ENCODE assay signal across 8 mouse cellular contexts in genomic region chr12:84222405-84222961, GRCm38 (mm10). TPM values are rescaled to one million over a fixed set of nuclear protein-coding genes. Genes with fewer than 3 reads are reported as not detected.
DNase-seq lines count a peak whose midpoint lies in the region; ATAC-seq and TF ChIP-seq lines count a peak whose summit lies in the region.

No protein-coding gene starts in this region.

- H3K27me3 ChIP-seq in limb, embryonic 14.5 days (ENCODE audit: control insufficient read depth, insufficient read depth, low read length): no peaks in the 10 kb centered on the region
- H3K27me3 ChIP-seq in midbrain, embryonic 13.5 days: peaks cover 10% of the 10 kb centered on the region; the same call in 1 of the 2 replicates
- H3K27me3 ChIP-seq in stomach, embryonic 14.5 days (ENCODE audit: control insufficient read depth, insufficient read depth, low read length): no peaks in the 10 kb centered on the region

- H3K9ac ChIP-seq in limb, embryonic 14.5 days (ENCODE audit: low read depth, low read length, severe bottlenecking): no peak overlapping the region
- peak overlapping the region; percentile 49; the same call in 1 of the 2 replicates for H3K9ac ChIP-seq in midbrain, embryonic 13.5 days (replicated peaks)
- no peak overlapping the region; the same call in 1 of the 2 replicates for H3K9ac ChIP-seq in stomach, embryonic 14.5 days (replicated peaks; ENCODE audit: low read depth, low read length)

- TF ChIP-seq CTCF in cortical plate, adult 2 months (IDR thresholded peaks at IDR 0.05; ENCODE audit: extremely low read depth, insufficient read depth, low read length): no peak

- TF ChIP-seq POLR2A in cortical plate, adult 2 months (IDR thresholded peaks at IDR 0.05; ENCODE audit: extremely low read depth, insufficient read depth, low read length): no peak
- no peak for TF ChIP-seq POLR2A in limb, embryonic 14.5 days (IDR thresholded peaks at IDR 0.05; ENCODE audit: borderline replicate concordance, extremely low read depth, insufficient read depth, insufficient read length)

- H3K4me3 ChIP-seq in cortical plate, adult 2 months (ENCODE audit: insufficient read depth, low read length): peak overlapping the region; percentile 8
- H3K4me3 ChIP-seq in limb, embryonic 14.5 days (replicated peaks; ENCODE audit: low read length): peak overlapping the region; percentile 27
- peak overlapping the region; percentile 31 for H3K4me3 ChIP-seq in midbrain, embryonic 13.5 days (replicated peaks)
- H3K4me3 ChIP-seq in stomach, embryonic 14.5 days (ENCODE audit: low read depth, low read length): peak overlapping the region; percentile 27

- H3K4me1 ChIP-seq in cortical plate, adult 2 months (ENCODE audit: control insufficient read depth, insufficient read depth, low read length): peaks cover 4% of the 10 kb centered on the region; the same call in 1 of the 2 replicates
- peaks cover 14% of the 10 kb centered on the region for H3K4me1 ChIP-seq in limb, embryonic 14.5 days (ENCODE audit: control insufficient read depth, insufficient read depth, low read length)
- H3K4me1 ChIP-seq in midbrain, embryonic 13.5 days (replicated peaks): peaks cover 49% of the 10 kb centered on the region
- peaks cover 4% of the 10 kb centered on the region for H3K4me1 ChIP-seq in stomach, embryonic 14.5 days (ENCODE audit: control insufficient read depth, insufficient read depth, low read length)

- peak; percentile 77 for ATAC-seq in inflammation-experienced regulatory T-cells, adult 6 months
- ATAC-seq in limb, embryonic 14.5 days (ENCODE audit: low FRiP score, low read depth): peak; percentile 42; the same call in 1 of the 2 replicates
- ATAC-seq in midbrain, embryonic 13.5 days: peak; percentile 64
- ATAC-seq in stomach, embryonic 14.5 days (ENCODE audit: insufficient number of reproducible peaks, insufficient read depth, low FRiP score, low read depth): no peak

- 3% methylated on average over 17 of the region's 17 CpGs for WGBS in limb, embryonic 14.5 days
- under 1% methylated on average over 17 of the region's 17 CpGs for WGBS in midbrain, embryonic 13.5 days
- WGBS in stomach, embryonic 14.5 days: 1% methylated on average over 17 of the region's 17 CpGs

- peak overlapping the region; percentile 42 for H3K4me2 ChIP-seq in limb, embryonic 14.5 days (replicated peaks; ENCODE audit: low read depth, low read length, severe bottlenecking)
- peak overlapping the region; percentile 53 for H3K4me2 ChIP-seq in midbrain, embryonic 13.5 days (replicated peaks)
- H3K4me2 ChIP-seq in stomach, embryonic 14.5 days (replicated peaks; ENCODE audit: low read depth, low read length): peak overlapping the region; percentile 51

- H3K9me3 ChIP-seq in limb, embryonic 14.5 days (ENCODE audit: control insufficient read depth, low read length): no peaks in the 10 kb centered on the region
- H3K9me3 ChIP-seq in midbrain, embryonic 13.5 days: no peaks in the 10 kb centered on the region
- H3K9me3 ChIP-seq in stomach, embryonic 14.5 days (ENCODE audit: control insufficient read depth, low read depth, low read length): no peaks in the 10 kb centered on the region

- DNase-seq in right cerebral cortex, postnatal 14 days: peak; percentile 30
- no peak for DNase-seq in right cerebral cortex, postnatal 36 days (ENCODE audit: low spot score in 2 of 2)
- DNase-seq in gastrocnemius, postnatal 25 days: peak; percentile 56
- peak; percentile 75 for DNase-seq in limb, embryonic 14.5 days (ENCODE audit: low spot score)

- H3K36me3 ChIP-seq in limb, embryonic 14.5 days (ENCODE audit: control insufficient read depth, insufficient read depth, low read length): no peaks in the 10 kb centered on the region
- H3K36me3 ChIP-seq in midbrain, embryonic 13.5 days: no peaks in the 10 kb centered on the region
- H3K36me3 ChIP-seq in stomach, embryonic 14.5 days (ENCODE audit: control insufficient read depth, insufficient read depth, low read length): no peaks in the 10 kb centered on the region

- H3K27ac ChIP-seq in cortical plate, adult 2 months (ENCODE audit: insufficient read depth, low read length): no peak overlapping the region
- H3K27ac ChIP-seq in limb, embryonic 14.5 days (replicated peaks; ENCODE audit: low read depth, low read length): no peak overlapping the region
- H3K27ac ChIP-seq in midbrain, embryonic 13.5 days: peak overlapping the region; percentile 74
- no peak overlapping the region; the same call in 1 of the 2 replicates for H3K27ac ChIP-seq in stomach, embryonic 14.5 days (ENCODE audit: low read length)

RNA-seq across cellular contexts. Expression of gene Elmsan1, which starts 3.8 kb away (rescaled TPM):
- polyA plus RNA-seq in cortical plate, adult 2 months (2012; rRNA removed): 6.9 and 7.3 TPM in 2 replicates
- total RNA-seq in gastrocnemius, postnatal 25 days (2021): 1 to 10 TPM; 8.0 to 9.9 TPM
- polyA plus RNA-seq in inflammation-experienced regulatory T-cells, adult 6 months (2017; shearing (Covaris generic)): 1 to 10 TPM; 3.9 to 9.5 (median 7.2) TPM
- polyA plus RNA-seq in limb, embryonic 14.5 days (2012; rRNA removed): 14.4 and 18.1 TPM in 2 replicates
- polyA plus RNA-seq in limb, embryonic 14.5 days (2014; fragmentation: Nextera tagmentation; extraction: Ambion mirVana): 10.5 and 11.8 TPM in 2 replicates
- polyA plus RNA-seq in midbrain, embryonic 13.5 days (2015; fragmentation: Nextera tagmentation; extraction: Ambion mirVana): 3.6 and 5.2 TPM in 2 replicates
- 10.2 and 10.6 TPM in 2 replicates for polyA plus RNA-seq in stomach, embryonic 14.5 days (2014; fragmentation: Nextera tagmentation; extraction: Ambion mirVana)

Comparison
In these comparisons a context has a peak if more than half of its experiments do, and no peak if none do; other contexts are left out.
1. DNase-seq: peak in right cerebral cortex, postnatal 14 days (single experiment), gastrocnemius, postnatal 25 days (single experiment) and limb, embryonic 14.5 days (single experiment); none in right cerebral cortex, postnatal 36 days (0 of 2).
2. Peak in every context shown above with its lines, with median percentiles within 50 percentile points of each other: H3K4me3 ChIP-seq and H3K4me2 ChIP-seq.